Mouse (Mus musculus) layer of hippocampus, postnatal 25 days (tissue): Measurements from ENCODE around the gene Mettl11b. TPM values are rescaled to one million over a fixed set of nuclear protein-coding genes. Genes with fewer than 3 reads are reported as not detected.

ENCODE experiments used
- DNase-seq, 2 experiments: peaks; one replicate each; pipeline ENCODE4 v3.0.0; 2022; ENCODE audit warnings: mixed read lengths in 2 of 2, low spot score in 1 of 2; ENCODE audit errors: extremely low spot score in 1 of 2
- total RNA-seq, 2 experiments: library from RNA; stranded (reverse); gene quantifications; 2 replicates each; pipeline ENCODE4 v1.2.3; 2021

Mettl11b gene
- total RNA-seq, 2 experiments from 2014 or later: 4.3 to 4.7 TPM

GRCm38 (mm10) chr1:163657056-163657455 lies 68.0 kb downstream of the Mettl11b start:
- DNase-seq: no peak

- no peak for DNase-seq
Measured at GRCm38 (mm10) chr1:163656432-163656831, 68.6 kb downstream of the Mettl11b start.

Other genes starting within 250 kb of the Mettl11b start
- gene Kifap3, start 54.4 kb upstream of the Mettl11b start, total RNA-seq: 100 to 1,000 TPM; 183 to 193 TPM
- 10 to 100 TPM; 18.3 to 23.5 TPM for gene Scyl3, start 203.9 kb upstream of the Mettl11b start, total RNA-seq